Mouse (Mus musculus) layer of hippocampus, adult 9-11 months (tissue): Measurements from ENCODE around the gene Cacna2d2.

Experiments used
- DNase-seq: peaks from one replicate; pipeline ENCODE4 v3.0.0; 2022

Gene Cacna2d2

DNA sequence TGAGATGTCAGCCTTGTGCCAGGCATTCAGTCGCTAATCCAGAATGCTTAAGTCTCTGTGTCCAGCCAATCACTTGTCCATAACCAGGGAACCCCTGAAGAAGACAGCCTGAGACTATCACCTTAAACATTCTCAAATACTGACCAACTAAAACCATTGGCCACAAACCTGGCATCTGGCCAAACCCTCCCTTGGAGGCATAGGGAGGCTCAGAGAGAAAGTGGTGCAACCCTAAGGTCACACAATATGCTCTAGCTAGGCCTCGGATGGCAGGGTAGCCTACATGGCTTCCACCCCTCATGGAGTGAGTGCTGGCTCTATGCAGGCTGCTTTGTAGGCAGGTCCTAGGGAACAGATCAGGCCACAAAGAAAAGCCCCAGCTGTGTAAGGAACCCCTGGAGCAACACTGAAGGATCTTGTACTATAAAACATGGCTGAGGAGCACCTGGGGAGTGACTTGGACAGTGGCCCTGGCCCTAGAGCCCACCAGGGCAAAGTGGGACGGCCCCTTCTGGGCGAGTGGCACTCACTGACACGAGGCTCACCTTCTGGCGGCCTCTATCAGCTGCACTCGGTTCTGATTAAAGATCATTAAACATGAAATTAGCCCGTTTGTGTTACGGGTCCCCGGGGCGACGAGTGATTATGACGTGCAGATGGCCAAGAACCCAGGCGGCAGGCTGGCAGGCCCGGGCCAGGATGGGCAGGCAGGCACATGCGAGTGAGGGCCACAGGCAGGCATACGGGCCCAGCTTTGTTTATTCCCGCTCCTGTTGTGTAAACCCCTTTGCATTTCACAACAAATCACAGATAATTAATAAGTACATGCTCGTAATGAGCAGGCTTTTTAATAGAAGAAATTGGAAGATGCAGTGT is 105.5 kb downstream of the Cacna2d2 start:
- DNase-seq: no peak

DNA sequence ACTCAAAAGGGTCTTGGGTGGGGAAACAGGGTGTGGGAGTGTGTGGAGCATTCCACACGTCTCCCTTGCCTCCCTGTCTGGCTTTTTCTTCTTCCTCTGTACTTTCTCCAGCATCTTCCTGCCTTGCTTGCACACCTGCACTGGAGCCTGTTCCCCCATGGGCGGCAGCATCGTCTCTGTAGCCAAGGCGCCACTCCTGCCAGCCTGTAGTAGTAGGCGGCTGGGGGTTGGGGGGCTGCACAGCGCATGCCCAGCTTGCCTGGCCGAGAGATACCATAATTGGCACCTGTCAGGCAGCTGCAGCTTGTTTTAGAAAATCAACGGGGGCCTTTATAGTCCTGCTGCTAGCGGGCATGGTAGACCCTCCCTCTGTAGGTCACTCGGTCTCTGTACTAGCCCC is 108.9 kb downstream of the Cacna2d2 start:
- DNase-seq: peak; percentile 61

DNA sequence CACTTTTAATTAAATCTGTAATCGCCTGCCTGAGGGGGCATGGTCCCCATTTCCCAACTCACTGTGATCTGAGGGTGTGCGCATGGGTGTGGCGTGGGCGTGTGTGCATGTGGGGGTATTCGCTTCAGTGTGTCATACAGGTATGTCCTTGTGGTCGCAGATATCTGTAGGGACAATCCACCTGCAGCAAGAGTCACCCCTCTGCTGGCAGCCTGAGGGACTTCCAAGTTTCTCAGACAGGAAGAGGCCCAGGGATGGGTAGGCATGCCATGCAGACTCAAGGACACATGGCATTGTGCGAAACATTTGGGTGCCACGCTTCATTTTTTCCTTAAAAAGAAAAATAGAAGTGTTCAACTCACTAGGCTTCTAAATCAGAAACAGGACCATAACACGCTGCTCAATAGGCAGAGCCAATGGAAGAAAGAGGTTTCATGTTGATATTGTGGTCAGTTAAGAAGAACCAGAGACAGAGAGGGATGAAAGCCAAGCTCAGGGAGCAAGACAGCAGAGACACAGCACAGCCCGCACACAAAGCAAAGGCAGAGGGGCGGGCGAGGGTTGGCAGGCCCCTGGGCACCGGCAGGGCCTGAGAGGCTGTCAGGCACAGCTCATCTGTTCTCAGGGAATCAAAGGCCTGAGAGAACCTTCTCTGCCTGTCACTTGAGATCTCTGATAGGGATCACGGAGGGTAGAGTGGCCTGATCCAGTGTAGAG is 111.1 kb downstream of the Cacna2d2 start:
- no peak for DNase-seq

DNA sequence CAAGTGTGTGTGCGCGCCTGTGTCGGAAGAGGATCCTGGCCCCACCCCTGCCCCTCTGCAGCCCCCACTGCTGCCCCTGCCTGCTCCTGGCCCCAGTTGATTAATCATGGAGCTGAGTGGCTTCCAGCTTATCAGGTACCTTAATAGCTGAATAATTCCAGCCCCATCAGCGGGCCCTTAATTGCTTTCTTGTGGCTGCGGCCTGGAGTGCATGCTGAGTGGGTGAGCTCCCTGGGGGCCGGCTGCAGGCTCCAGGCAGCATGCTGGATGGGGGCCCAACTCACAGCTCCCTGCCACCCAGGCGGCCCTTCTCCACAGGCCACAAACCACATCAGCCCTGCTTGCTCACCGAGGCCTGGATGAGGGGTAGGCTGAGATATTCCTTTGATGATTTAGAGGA is 112.0 kb downstream of the Cacna2d2 start:
- no peak for DNase-seq

DNA sequence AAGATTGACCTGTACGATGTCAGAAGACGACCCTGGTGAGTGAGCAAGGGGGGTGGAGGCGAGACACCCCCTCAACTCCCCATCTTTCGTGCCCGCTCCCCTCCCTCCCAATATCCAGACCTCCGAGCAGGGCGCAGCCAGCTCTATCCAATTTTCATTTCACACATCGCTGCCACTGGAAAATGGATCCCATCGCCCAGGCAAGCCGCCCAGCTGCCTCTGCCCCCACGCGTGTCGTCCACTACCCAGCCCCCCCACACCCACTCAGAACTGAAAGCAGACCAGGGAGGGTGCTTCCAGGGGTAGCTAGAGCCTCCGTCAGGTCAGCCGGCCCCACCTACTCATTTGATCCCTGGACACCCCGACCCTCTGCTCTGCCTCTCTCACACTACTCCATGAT is 112.9 kb downstream of the Cacna2d2 start:
- no peak for DNase-seq

DNA sequence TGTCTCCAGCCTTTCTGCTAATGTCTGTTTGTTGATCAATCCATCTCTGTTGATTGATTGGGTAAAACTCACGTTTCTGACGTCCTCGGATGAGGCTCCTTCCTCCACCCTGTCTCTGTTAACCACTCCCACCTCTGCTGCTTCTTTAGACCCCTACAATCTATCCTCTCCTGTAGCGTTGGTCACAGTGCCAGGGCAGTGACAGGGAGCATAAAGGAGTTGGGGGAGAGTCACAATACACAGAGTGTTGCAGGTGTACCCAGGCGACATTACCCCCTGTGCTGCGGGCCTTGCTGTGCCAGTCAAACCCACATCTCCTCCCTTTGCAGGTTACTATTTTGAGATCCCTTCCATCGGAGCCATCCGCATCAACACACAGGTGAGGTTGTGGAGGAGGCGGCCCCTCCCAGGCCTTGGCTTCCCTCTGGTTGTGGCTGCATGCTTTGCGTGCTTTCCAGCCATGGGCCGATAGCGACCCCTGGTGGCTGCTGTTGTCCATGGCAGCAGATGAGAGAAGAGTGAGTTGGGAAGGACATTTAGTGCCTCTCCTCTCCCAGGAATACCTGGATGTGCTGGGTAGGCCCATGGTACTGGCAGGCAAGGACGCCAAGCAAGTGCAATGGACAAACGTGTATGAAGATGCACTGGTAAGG is 115.0 kb downstream of the Cacna2d2 start:
- DNase-seq: peak; percentile 63

DNA sequence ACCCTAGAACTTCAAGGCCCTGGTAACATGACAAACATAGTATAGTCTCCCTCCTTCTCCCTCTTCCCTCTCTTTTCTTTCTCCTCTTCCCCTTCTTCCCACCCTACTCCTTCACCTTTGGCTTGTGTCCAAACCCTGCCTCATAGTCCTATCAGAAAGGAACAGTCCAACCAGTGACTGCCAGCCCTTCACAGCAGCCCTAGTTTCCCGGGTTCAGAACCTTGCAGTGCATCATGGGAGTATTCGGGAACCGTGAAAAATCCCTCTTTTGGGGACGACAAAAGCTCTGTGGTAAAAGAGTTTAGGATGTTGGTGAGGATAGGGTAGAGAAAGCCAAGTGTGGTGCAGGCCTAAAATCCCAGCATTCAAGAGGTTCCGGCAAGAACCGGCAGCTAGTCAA is 120.9 kb downstream of the Cacna2d2 start:
- DNase-seq: no peak

DNA sequence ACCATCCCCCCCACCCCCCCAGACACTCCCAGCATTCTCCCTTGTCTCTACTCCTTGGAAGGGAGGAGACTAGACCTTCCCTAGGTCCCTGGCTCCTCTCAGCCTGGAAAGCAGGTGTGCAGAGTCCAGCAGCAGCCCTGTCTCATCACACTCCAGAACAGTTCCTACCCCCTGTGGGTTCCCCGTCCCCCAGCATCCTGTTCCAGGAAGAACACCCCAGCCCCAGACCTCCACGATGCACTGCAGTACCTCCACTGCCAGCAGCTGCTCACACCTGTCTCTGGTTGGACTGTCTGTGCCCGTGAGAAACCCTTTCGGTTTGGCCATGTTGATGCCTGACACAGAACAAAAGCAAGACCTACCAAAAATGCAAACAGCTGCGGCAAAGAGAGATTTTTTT is 121.8 kb downstream of the Cacna2d2 start:
- no peak for DNase-seq

DNA sequence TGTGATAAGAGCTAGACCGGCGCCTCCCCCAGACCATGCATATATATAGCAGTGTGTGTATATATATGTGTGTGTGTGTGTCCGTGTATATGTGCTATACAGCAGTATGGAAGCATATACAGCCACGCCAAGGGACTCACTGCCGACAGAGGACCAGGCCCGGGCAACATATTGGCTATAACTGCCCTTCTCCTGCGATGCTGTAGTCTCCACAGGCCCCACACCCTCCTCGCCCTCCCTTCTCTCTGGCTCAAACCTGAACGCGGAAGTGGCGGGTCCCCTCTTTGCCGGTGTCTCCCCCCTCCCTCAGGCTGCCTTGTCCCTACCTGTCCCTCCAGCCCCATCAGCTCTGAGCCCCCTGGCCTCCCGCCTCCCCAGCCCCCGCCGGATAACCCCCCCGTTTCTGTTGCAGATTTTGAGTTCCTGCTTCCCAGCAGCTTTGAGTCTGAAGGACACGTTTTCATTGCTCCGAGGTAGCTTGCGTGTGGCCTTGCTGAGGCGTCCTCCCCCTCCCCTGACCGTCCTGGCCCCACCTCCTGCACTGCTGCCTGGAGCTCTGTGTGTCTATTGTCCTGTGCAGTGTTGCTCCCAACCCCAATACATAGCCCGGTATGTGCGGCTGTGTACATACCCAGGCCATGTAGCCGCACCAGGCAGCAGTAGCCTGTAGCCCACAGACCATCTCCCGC is 122.4 kb downstream of the Cacna2d2 start:
- no peak for DNase-seq

DNA sequence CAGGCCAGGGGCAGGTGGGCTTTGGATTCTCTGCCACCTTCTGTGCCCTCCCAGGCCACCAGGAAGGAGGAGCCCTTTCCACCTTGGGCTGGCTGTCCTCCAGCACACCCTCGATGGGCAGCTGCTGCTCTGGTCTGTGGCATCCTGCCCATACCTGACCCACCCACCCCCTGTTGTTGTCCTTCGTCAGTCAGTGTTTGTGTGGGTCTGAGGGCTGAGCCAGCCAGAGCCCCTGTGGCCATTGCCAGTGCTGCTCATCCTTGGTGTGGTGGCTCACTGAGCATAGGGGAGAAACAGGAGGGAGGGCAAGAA is 122.9 kb downstream of the Cacna2d2 start:
- DNase-seq: no peak

DNA sequence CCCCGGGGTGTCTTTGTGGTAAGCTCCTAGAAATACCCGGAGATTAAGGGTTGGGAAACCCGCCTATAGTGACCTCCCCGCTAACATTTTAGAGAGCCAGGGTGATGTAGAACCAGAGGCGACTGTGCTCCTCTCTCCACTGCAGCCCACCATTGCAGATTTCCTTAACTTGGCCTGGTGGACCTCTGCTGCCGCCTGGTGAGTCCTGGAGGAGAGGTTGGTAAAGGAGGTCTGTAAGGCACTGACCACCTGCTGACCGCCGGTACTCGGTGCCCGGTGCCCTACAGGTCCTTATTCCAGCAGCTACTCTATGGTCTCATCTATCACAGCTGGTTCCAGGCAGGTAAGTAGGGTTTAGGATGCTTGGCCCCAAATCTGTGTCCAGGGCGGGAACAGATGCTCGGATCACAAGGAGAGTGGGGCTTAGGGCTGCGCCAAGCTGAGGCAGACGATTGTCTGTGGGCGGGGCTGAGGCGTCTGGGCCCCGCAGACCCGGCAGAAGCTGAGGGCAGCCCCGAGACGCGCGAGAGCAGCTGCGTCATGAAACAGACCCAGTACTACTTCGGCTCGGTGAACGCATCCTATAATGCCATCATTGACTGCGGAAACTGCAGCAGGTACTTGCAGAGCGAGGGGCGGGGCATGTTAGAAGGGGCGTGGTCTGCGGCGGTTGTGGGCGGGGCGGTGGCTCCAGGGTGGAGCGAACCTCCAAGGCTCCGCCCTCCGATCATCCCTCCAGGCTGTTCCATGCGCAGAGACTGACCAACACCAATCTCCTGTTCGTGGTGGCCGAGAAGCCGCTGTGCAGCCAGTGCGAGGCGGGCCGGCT is 127.0 kb downstream of the Cacna2d2 start:
- DNase-seq: peak; percentile 57

DNA sequence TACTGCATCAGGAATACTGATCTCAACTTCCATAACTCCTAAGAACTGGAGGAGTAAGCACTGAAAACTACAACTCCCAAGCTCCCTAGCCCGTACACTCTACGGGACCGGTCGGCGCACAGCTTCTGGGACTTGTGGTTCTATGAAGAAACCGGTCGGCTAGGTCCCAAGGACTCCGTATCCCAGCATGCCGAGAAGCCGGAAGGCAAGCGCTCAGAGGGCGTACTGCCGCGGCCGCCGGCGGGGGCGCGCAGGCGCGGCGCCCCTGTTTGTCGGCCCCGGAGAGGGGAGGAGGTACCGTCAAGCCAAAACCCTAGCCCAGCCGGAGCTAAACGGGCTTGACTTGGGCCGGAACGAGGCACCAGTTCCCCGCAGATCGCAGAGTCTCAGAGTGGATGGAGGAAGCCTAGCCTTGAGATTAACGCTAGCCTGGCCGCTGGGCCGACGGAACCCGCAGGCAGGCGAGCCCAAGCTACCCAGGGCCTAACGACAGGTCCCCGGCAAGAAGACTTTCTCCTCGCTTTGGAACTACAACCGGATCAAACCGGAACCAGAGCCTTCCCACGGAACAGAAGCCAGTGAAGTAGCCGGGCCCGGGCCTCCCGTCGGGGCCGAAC is 134.5 kb downstream of the Cacna2d2 start, which contains the start of gene Tmem115:
Gene Tmem115, plus strand, starts transcription at position 155 of the 617 bp plus-strand sequence.
- peak; percentile 98 for DNase-seq

DNA sequence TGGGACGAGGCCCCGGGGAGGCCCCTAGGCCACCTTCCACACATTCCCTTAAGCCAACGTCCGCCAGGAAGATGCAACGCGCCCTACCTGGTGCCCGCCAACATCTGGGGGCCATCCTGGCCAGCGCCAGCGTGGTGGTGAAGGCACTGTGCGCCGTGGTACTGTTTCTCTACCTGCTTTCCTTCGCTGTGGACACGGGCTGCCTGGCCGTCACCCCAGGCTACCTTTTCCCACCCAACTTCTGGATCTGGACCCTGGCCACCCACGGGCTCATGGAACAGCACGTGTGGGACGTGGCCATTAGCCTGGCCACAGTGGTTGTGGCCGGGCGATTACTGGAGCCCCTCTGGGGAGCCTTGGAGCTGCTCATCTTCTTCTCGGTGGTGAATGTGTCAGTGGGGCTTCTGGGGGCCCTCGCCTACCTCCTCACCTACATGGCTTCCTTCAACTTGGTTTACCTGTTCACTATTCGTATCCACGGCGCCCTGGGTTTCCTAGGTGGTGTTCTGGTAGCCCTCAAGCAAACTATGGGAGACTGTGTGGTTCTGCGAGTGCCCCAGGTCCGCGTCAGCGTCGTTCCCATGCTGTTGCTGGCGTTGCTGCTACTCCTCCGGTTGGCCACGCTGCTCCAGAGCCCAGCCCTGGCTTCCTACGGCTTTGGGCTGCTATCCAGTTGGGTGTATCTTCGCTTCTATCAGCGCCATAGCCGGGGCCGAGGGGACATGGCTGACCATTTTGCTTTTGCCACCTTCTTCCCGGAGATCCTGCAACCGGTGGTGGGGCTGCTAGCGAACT is 135.2 kb downstream of the Cacna2d2 start:
- peak; percentile 22 for DNase-seq

DNA sequence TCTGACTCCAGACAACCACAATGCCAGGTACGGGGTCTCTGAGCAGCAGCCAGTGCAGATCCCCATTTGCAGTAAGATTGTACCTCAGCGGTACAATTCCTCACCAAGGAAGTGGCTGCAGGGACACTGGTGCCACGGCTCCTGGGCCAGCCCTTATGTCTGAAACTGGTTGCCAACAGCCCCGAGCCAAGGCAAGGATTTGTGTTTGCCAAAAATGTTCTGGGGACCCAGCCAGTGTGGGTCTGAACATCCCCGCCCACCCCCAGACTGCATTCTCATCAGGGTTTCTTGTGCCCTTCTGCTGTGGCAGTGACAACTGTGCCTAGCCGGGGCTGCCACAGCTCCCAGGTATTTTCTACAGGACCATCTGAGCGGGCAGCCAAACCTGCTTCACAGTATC is 138.8 kb downstream of the Cacna2d2 start:
- peak; percentile 57 for DNase-seq

DNA sequence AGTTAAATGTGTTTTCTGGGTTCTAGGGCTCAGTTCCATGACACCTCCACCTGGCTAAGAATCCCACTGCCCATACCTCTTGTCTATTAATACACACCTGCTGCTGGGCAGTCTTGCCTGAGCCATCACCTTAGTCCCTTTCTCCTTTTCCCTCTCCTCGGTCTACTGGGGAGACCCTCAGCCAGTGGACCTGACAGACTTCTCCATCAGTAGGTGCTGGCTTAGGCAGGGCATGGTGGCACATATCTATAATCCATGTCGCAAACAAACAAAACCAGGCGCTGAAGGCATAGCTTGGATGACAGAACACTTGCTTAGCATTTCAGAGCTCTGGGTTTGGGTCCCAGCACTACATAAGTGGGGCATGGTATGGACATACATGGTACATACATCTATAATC is 139.3 kb downstream of the Cacna2d2 start:
- DNase-seq: no peak

DNA sequence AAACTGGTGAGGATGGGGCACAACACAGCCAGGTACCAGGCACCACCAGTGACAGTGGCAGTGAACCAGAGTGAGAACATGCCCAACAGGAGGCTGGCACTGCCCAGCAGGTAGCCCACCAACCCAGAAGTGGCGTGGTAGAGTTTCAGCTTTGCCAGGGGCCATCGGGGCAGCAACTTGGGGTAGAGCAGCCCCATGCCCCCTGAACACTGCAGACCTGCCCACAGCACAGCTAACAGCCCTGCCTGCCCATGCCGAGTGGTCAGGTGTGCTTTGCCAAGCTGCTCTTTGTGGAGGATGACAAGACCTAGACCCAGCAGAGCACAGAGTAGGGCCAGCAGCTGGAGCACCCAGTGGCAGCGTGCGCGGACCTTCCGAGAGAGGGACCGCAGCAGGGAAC is 140.5 kb downstream of the Cacna2d2 start:
- no peak for DNase-seq

DNA sequence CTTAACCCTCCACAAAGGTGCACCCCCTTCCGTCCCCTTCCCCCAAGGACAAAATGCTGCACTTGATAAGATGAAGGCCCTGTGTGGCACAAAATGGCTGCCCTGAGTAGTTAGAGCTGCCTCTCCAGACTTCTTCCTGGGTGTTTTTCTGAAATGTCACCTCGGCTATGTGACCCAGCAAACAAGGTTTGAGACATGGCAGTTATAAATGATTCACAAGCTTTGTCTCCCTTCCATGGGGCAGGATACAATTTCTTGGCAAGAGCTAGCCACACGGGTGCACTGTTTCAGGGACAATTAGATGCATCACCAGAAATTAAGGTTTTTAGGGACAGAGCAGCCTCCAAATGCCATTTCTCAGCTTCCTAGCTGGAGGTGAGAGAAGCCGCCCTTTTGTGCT is 141.0 kb downstream of the Cacna2d2 start:
- no peak for DNase-seq

DNA sequence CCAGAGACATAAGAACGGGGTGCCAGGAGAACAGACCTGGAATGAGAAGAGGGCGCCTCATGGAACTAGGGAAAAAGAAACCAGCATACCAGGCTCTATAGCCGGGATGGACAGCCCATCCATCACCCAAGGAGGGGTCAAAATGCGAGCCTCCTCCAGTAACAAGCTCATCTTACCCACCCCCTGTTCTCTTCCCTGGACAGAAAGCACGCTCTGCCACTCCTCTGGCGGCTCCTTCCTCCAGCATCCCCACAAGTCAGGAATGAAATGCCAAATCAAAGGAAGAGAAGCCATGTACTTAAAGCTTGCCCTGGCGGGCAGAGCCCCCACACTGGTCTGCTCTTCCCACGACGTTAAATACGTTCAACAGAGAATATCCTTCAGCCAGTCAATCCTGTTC is 141.6 kb downstream of the Cacna2d2 start:
- no peak for DNase-seq

DNA sequence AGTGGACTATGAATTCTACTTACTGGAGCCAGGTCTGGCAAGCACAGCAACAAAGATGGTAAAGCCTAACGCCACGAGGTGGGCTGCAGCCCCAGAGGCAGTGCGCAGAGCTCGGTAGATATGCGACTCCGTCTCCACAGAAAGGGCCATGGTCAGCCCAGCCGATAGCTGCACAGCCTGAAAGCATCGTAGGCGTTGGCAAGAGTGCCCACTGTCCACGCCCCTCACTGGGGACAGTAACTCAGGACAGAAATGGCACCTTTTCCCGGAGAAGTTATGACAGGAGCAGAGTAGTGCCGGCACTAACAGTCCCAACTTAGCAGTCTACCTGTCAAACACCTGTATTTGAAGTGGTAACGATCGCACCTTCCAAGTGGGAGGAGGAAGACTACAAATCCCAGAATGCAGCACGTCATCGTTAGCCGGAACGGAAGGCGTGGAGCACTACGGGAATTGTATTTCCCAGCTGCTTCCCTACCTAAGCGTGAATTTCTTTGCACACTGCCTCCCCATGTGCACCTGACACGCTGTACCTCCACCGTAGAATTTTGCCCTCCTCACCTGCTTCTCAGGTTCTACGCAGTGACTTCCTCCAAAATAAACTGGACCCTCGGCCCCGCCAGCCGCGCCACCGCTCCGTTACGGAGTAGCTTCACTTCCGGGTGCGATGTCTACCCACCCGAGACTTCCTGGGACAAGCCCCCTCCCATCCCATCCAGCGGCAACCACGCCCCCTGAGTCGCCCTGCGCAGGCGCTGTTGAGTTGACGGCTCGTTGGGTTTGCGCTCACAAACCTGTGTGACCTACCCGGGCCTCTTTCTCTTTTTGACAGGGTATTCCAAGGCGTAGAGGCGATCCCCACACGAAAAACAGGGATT is 142.3 kb downstream of the Cacna2d2 start, which contains the start of the genes Cyb561d2 and Nprl2:
Gene Cyb561d2, minus strand, starts transcription at position 720 of the 878 bp plus-strand sequence.
Gene Nprl2, plus strand, starts transcription at position 753 of the 878 bp plus-strand sequence.
- peak; percentile 94 for DNase-seq

DNA sequence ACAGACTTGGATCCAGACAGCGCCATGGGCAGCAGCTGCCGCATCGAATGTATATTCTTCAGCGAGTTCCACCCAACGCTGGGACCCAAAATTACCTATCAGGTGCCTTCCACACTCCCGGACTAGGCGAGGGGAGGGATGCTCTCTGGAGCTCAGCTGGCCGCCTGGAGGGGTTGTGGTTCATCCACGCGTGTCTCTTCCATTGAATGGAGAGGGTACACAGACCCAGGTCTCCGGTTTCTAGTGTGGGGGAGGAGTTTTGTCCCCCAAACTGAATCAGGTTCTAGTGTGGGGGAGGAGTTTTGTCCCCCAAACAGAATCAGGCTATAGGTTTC is 142.9 kb downstream of the Cacna2d2 start:
- no peak for DNase-seq
